Mouse (Mus musculus) intestine, embryonic 16.5 days (tissue): ENCODE measurements at regions not wholly inside any gene's neighbourhood (a gene's known extent, or its start where the extent isn't known, plus 50 kb on each side); places are given as distances from the start of the nearest gene placed in this dataset.

Experiments used
- ATAC-seq: fragments of 200-750 bp; cut with Nextera tagmentation; 2 replicates; pipeline ENCODE4 v1.8.0; 2017; ENCODE audit warnings: moderate TSS enrichment, moderate library complexity
- H3K27ac ChIP-seq: fragments of 300-500 bp; sonication (generic); 2 replicates; pipeline ENCODE4 v1.5.1; 2014; ENCODE audit warnings: mild to moderate bottlenecking, low read length
- H3K27me3 ChIP-seq: fragments of 300-500 bp; sonication (generic); replicated peaks from 2 replicates; pipeline ENCODE4 v1.6.1; 2014; ENCODE audit warnings: low read length, control low read depth, mixed read lengths; ENCODE audit not compliant: control insufficient read depth, insufficient read depth
- H3K36me3 ChIP-seq: fragments of 300-500 bp; sonication (generic); 2 replicates; pipeline ENCODE4 v1.6.1; 2014; ENCODE audit warnings: low read length, control low read depth; ENCODE audit not compliant: control insufficient read depth, insufficient read depth
- H3K4me1 ChIP-seq: fragments of 300-500 bp; sonication (generic); 2 replicates; pipeline ENCODE4 v1.6.1; 2014; ENCODE audit warnings: low read length, control low read depth, mixed read lengths; ENCODE audit not compliant: control insufficient read depth, insufficient read depth
- H3K4me2 ChIP-seq: fragments of 300-500 bp; sonication (generic); 2 replicates; pipeline ENCODE4 v1.6.1; 2014; ENCODE audit warnings: low read depth, low read length, control low read depth
- H3K4me3 ChIP-seq: fragments of 300-500 bp; sonication (generic); 2 replicates; pipeline ENCODE4 v1.5.1; 2014; ENCODE audit warnings: mild to moderate bottlenecking, low read length
- H3K9ac ChIP-seq: fragments of 300-500 bp; sonication (generic); 2 replicates; pipeline ENCODE4 v1.6.1; 2014; ENCODE audit warnings: low read depth, low read length
- H3K9me3 ChIP-seq: fragments of 300-500 bp; sonication (generic); 2 replicates; pipeline ENCODE4 v1.6.1; 2016; ENCODE audit warnings: low read length, control low read depth; ENCODE audit not compliant: control insufficient read depth
- WGBS: fragments of 180-500 bp; shearing (Covaris S2); extraction: QIAGEN DNeasy Blood & Tissue Kit; methylation state at CpG from one replicate; pipeline ENCODE4 v1.1.7; 2014; 5-methylcytosine and 5-hydroxymethylcytosine counted together

DNA sequence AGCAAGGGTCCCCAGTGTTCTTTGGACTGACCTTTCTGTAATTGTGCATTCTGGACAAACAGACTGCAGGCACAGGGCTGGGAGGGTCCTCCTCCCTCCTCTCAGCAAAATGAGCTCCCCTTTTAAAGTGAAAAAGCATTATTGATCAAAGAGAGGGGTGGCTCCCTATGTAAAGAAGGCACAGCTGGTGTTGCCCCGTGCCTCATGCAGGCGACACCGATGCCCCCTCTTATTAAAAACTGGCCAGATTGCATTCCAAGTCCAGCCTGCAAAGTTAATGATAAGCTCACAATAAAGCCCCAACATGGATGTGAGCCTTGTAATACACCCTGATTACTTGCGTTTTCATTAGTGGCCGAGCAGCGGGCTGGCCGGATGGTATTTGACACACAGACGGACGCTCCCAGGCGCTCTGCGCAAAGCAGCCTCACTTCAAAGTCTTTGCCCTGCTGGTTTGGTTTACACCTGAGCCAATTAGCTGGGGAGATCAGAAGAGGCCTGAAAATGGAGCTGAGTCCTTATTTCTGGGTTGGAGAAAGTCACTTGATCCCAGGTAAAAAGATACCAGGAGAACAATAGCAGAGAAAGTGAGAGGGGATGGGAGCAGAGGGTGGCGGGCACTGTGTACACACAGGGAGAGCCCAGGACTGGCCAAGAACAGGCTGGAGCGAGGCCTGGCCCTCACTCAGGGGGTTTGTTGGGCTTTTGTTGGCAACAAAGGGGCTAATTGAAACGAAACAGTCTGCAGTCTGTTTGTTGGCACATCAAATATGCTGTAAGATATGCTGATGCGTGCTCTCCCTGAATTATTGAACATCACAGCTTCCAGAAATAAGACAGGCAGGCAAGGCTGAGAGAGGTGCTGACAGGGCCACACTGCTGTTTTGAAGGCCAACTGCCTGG is 301.4 kb upstream of the Irx4 start:
- Histone ChIP-seq H3K9me3 (no peaks in the 10 kb centered on the region), H3K27ac (no peak overlapping the region), H3K9ac (no peak overlapping the region), H3K4me3 (no peak overlapping the region), H3K4me1 (no peaks in the 10 kb centered on the region), H3K36me3 (no peaks in the 10 kb centered on the region), H3K27me3 (no peaks in the 10 kb centered on the region; the same call in 1 of the 2 replicates), H3K4me2 (no peak overlapping the region)
- WGBS, result 23% methylated on average over 15 of the region's 15 CpGs
- no peak for ATAC-seq

GRCm38 (mm10) chr13:72961291-72961690 is 299.0 kb upstream of the Irx4 start:
- no peaks in the 10 kb centered on the region for H3K9me3 ChIP-seq
- H3K27me3 ChIP-seq, result no peaks in the 10 kb centered on the region; the same call in 1 of the 2 replicates
- H3K4me2 ChIP-seq, result no peak overlapping the region
- no peaks in the 10 kb centered on the region for H3K4me1 ChIP-seq
- H3K27ac ChIP-seq, result no peak overlapping the region
- H3K9ac ChIP-seq, result no peak overlapping the region
- WGBS, result 87% methylated on average over 3 of the region's 3 CpGs
- H3K36me3 ChIP-seq, result no peaks in the 10 kb centered on the region
- no peak for ATAC-seq
- no peak overlapping the region for H3K4me3 ChIP-seq

DNA sequence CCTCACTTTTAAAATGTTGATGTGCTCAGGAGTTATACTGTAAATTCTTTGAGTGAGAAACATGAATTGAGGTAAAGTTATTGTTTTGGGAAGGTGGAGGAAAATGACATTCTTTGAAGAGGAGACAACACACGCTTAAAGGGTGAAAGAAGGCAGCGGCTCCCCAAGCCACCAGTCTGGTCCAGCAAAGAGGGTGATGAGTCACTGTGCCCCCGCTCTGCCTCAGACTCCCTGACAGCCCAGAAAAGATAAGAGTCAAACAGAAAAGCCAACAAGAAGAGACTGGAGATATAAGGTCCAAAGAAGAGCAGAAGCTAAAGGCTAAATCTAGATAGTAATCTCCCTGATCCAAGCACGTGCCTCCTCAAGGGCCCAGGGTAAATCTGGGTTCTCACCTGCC is 288.1 kb upstream of the Irx4 start:
- no peak for ATAC-seq
- Histone ChIP-seq H3K9me3 (no peaks in the 10 kb centered on the region), H3K4me1 (no peaks in the 10 kb centered on the region), H3K9ac (no peak overlapping the region), H3K27me3 (no peaks in the 10 kb centered on the region), H3K4me3 (no peak overlapping the region), H3K36me3 (no peaks in the 10 kb centered on the region), H3K27ac (no peak overlapping the region), H3K4me2 (no peak overlapping the region)
- WGBS, result 81% methylated on average over 4 of the region's 4 CpGs

DNA sequence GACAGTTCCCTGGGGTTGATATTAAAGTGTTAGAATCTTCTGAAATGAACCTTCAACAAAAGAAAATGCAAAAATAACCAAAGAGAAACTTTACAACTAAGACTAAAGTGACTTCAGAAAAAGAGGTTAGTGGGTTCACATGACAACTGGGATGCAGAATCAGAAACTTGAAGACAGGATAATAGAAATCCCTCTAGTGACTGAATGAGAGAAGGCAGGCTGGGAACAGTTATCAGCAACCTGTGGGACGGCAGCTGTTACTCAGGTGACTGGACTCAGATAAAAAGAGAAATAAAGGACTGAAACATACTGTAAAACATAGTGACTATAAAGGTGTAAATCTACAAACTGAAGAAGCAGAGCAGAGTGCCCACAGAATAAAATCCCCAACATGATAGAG is 287.4 kb upstream of the Irx4 start:
- H3K9me3 ChIP-seq, result no peaks in the 10 kb centered on the region
- no peaks in the 10 kb centered on the region for H3K4me1 ChIP-seq
- H3K4me2 ChIP-seq, result no peak overlapping the region
- H3K9ac ChIP-seq, result no peak overlapping the region
- H3K4me3 ChIP-seq, result no peak overlapping the region
- no peak overlapping the region for H3K27ac ChIP-seq
- no peaks in the 10 kb centered on the region for H3K27me3 ChIP-seq
- 39% methylated on average over 1 of the region's 1 CpGs for WGBS
- no peak for ATAC-seq
- no peaks in the 10 kb centered on the region for H3K36me3 ChIP-seq

- no peak overlapping the region for H3K27ac ChIP-seq
- no peaks in the 10 kb centered on the region for H3K4me1 ChIP-seq
- H3K4me2 ChIP-seq, result no peak overlapping the region
- WGBS, result 75% methylated on average over 6 of the region's 6 CpGs
- no peak overlapping the region for H3K4me3 ChIP-seq
- H3K27me3 ChIP-seq, result no peaks in the 10 kb centered on the region
- ATAC-seq, result no peak
- no peak overlapping the region for H3K9ac ChIP-seq
- H3K9me3 ChIP-seq, result no peaks in the 10 kb centered on the region
- no peaks in the 10 kb centered on the region for H3K36me3 ChIP-seq
Observed at GRCm38 (mm10) chr13:72977213-72977612, 283.1 kb upstream of the Irx4 start.

GRCm38 (mm10) chr13:72977971-72978370 is 282.3 kb upstream of the Irx4 start:
- Histone ChIP-seq H3K9me3 (no peaks in the 10 kb centered on the region), H3K27ac (no peak overlapping the region), H3K4me1 (no peaks in the 10 kb centered on the region), H3K4me2 (no peak overlapping the region), H3K9ac (no peak overlapping the region), H3K36me3 (no peaks in the 10 kb centered on the region), H3K27me3 (no peaks in the 10 kb centered on the region), H3K4me3 (no peak overlapping the region)
- 68% methylated on average over 3 of the region's 3 CpGs for WGBS
- no peak for ATAC-seq

DNA sequence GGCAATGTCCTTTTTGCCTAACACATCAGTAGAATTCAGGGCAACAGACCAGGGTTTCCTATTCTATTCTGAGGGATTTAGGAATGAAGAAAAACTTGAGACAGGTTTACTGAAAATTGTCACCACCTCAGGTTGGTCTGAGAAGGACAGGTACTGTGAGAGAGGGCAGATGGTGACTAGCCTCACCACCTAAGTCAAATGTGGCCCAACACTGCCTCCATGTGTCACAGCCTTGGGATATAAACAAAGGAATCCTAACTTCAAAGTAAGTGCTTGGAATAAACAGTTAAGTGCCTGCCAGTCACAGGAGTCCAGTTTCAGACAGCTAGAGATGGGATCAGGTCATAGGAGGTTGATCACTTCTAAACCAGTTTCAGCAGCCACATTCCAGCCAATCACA is 281.3 kb upstream of the Irx4 start:
- Histone ChIP-seq H3K4me1 (no peaks in the 10 kb centered on the region), H3K4me3 (no peak overlapping the region), H3K27me3 (no peaks in the 10 kb centered on the region), H3K9ac (no peak overlapping the region), H3K9me3 (no peaks in the 10 kb centered on the region), H3K36me3 (no peaks in the 10 kb centered on the region), H3K27ac (no peak overlapping the region), H3K4me2 (no peak overlapping the region)
- ATAC-seq, result no peak

- WGBS, result 51% methylated on average over 17 of the region's 17 CpGs
- Histone ChIP-seq H3K4me1 (no peaks in the 10 kb centered on the region), H3K27ac (no peak overlapping the region), H3K4me2 (no peak overlapping the region), H3K27me3 (no peaks in the 10 kb centered on the region), H3K9ac (no peak overlapping the region), H3K4me3 (no peak overlapping the region), H3K9me3 (no peaks in the 10 kb centered on the region), H3K36me3 (no peaks in the 10 kb centered on the region)
- ATAC-seq, result no peak
Observed at GRCm38 (mm10) chr13:72992589-72993409, 267.5 kb upstream of the Irx4 start.

DNA sequence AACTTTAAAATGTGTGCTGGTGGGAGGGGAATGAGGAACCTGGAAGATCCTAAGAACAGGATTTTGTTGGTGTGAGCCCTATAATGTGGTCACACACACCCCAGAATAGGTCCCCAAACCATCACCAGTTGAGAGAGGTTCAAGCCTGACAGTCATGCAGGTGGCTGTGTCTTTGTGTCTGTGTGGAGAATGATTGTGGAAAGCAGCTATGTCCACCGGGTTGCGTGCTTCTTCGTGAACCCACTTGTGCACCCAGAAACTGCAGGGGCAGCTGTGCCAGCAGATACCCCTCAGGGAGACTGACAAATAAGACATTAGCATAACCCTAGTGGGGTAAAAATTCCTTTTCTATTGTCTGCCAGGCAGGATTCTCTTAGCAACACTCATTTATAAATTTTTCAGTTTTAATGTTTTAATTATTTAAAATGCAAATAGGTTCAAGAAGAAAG is 266.8 kb upstream of the Irx4 start:
- Histone ChIP-seq H3K9me3 (no peaks in the 10 kb centered on the region), H3K27ac (no peak overlapping the region), H3K9ac (no peak overlapping the region), H3K36me3 (no peaks in the 10 kb centered on the region), H3K4me1 (no peaks in the 10 kb centered on the region), H3K27me3 (no peaks in the 10 kb centered on the region), H3K4me2 (no peak overlapping the region), H3K4me3 (no peak overlapping the region)
- 77% methylated on average over 3 of the region's 3 CpGs for WGBS
- ATAC-seq, result no peak
